Mouse (Mus musculus) brain, embryonic 14.5 days (tissue): ENCODE measurements around the gene Cenps. TPM values are rescaled to one million over a fixed set of nuclear protein-coding genes. Genes with fewer than 3 reads are reported as not detected.

Source experiments
- DNase-seq: peaks from one replicate; pipeline ENCODE4 v3.0.0-alpha.2; 2011; ENCODE audit warnings: low read depth
- CTCF ChIP-seq: fragments of 200-500 bp; IDR thresholded peaks from 2 replicates; pipeline ENCODE4 v1.5.1; 2012; ENCODE audit warnings: inconsistent platforms, mild to moderate bottlenecking, moderate library complexity, borderline replicate concordance; ENCODE audit not compliant: insufficient read depth, insufficient read length; ENCODE audit errors: extremely low read depth
- POLR2A ChIP-seq: fragments of 200-500 bp; IDR thresholded peaks from 2 replicates; pipeline ENCODE4 v1.6.1; 2012; ENCODE audit warnings: mild to moderate bottlenecking, inconsistent platforms, borderline replicate concordance; ENCODE audit not compliant: poor library complexity, insufficient read depth, insufficient read length, severe bottlenecking; ENCODE audit errors: extremely low read depth
- polyA plus RNA-seq: library from polyadenylated mRNA; depleted of rRNA; stranded (reverse); fragments of >200 nt; gene quantifications from 2 replicates; pipeline ENCODE4 v1.2.3, GENCODE M21; 2012; rRNA removed

Cenps gene
- polyA plus RNA-seq = 15.1 and 20.2 TPM in 2 replicates

GRCm38 (mm10) chr4:149136982-149137770 is at the start of gene Cenps:
Gene Cenps (minus strand): TSS chr4:149137629.
- peak; percentile 96 for DNase-seq
- TF ChIP-seq POLR2A = peak; percentile 25; the same call in 1 of the 2 replicates
- TF ChIP-seq CTCF = peak; percentile 96

- peak; percentile 47 for DNase-seq
- no peak for TF ChIP-seq POLR2A
- TF ChIP-seq CTCF = peak; percentile 42; the same call in 1 of the 2 replicates
These were observed 45.3 kb upstream of the Cenps start for GRCm38 (mm10) chr4:149182755-149183154.

GRCm38 (mm10) chr4:149182192-149182591 is 44.8 kb upstream of the Cenps start:
- no peak for DNase-seq
- TF ChIP-seq CTCF = no peak
- TF ChIP-seq POLR2A = no peak

- no peak for DNase-seq
- no peak for TF ChIP-seq CTCF
- no peak for TF ChIP-seq POLR2A
These were observed 42.1 kb upstream of the Cenps start for GRCm38 (mm10) chr4:149179573-149179972.

GRCm38 (mm10) chr4:149179160-149179559 is 41.7 kb upstream of the Cenps start:
- no peak for DNase-seq
- no peak for TF ChIP-seq POLR2A
- TF ChIP-seq CTCF = no peak

GRCm38 (mm10) chr4:149178328-149178727 is 40.9 kb upstream of the Cenps start:
- DNase-seq = no peak
- TF ChIP-seq POLR2A = no peak
- TF ChIP-seq CTCF = no peak

GRCm38 (mm10) chr4:149177046-149177445 is 39.6 kb upstream of the Cenps start:
- TF ChIP-seq CTCF (no peak), POLR2A (no peak)
- DNase-seq = no peak

GRCm38 (mm10) chr4:149176645-149177044 is 39.2 kb upstream of the Cenps start:
- TF ChIP-seq CTCF (no peak), POLR2A (no peak)
- DNase-seq = no peak

GRCm38 (mm10) chr4:149173661-149174060 is 36.2 kb upstream of the Cenps start:
- no peak for DNase-seq
- TF ChIP-seq CTCF = no peak
- TF ChIP-seq POLR2A = no peak

- DNase-seq = peak; percentile 67
- TF ChIP-seq POLR2A (no peak), CTCF (no peak)
These were observed 35.2 kb upstream of the Cenps start for GRCm38 (mm10) chr4:149172666-149173065.

- TF ChIP-seq CTCF (no peak), POLR2A (no peak)
- DNase-seq = no peak
These were observed 34.7 kb upstream of the Cenps start for GRCm38 (mm10) chr4:149172083-149172482.

- DNase-seq = no peak
- no peak for TF ChIP-seq POLR2A
- TF ChIP-seq CTCF = no peak
These were observed 34.2 kb upstream of the Cenps start for GRCm38 (mm10) chr4:149171581-149171981.
